ENCODE assay signal across 14 mouse cellular contexts in genomic region chr12:79931455-79931854, GRCm38 (mm10).
A peak's percentile ranks its signal among the peaks of the same experiment; 100 is the strongest.
DNase-seq lines count a peak whose midpoint lies in the region; ATAC-seq and TF ChIP-seq lines count a peak whose summit lies in the region.
"Had no signal": no experiment of that assay in that cellular context is flagged by ENCODE, and none has a peak within 500 bp of the region (broad histone marks: within the 10 kb centered on the region; RNA-seq: fewer than 3 reads in every experiment).

No protein-coding gene starts in this region.

- no peaks in the 10 kb centered on the region for H3K36me3 ChIP-seq in embryonic facial prominence, embryonic 14.5 days (ENCODE audit: control insufficient read depth, insufficient read depth, low read length)
- H3K36me3 ChIP-seq: neural tube, embryonic 13.5 days had no signal

- peaks cover 56% of the 10 kb centered on the region for H3K4me1 ChIP-seq in embryonic facial prominence, embryonic 14.5 days (ENCODE audit: control insufficient read depth, insufficient read depth, low read length)
- H3K4me1 ChIP-seq: megakaryocyte, embryonic 14.5 days had no signal

- intact Hi-C loops in gastrocnemius, adult 2 months (cut with DNase I), result no loop called here

- no peak overlapping the region for H3K9ac ChIP-seq in embryonic facial prominence, embryonic 14.5 days (ENCODE audit: low read depth, low read length)
- H3K9ac ChIP-seq: neural tube, embryonic 13.5 days had no signal

- H3K4me3 ChIP-seq in gastrocnemius, adult 2 months, result no peak overlapping the region
- H3K4me3 ChIP-seq in embryonic facial prominence, embryonic 14.5 days (ENCODE audit: low read depth, low read length), result no peak overlapping the region
- H3K4me3 ChIP-seq in layer of hippocampus, adult 2 months, result no peak overlapping the region
- H3K4me3 ChIP-seq: megakaryocyte, embryonic 14.5 days; neural tube, embryonic 13.5 days had no signal

- H3K27ac ChIP-seq in gastrocnemius, adult 2 months, result peak overlapping the region; percentile 88
- H3K27ac ChIP-seq in embryonic facial prominence, embryonic 14.5 days (replicated peaks; ENCODE audit: low read depth, low read length), result peak overlapping the region; percentile 6
- no peak overlapping the region for H3K27ac ChIP-seq in layer of hippocampus, adult 2 months
- H3K27ac ChIP-seq: neural tube, embryonic 13.5 days had no signal

- peak; percentile 71; the same call in 1 of the 2 replicates for ATAC-seq in embryonic facial prominence, embryonic 14.5 days (ENCODE audit: low read depth)
- ATAC-seq: inflammation-experienced regulatory T-cells, adult 6 months had no signal

- no peaks in the 10 kb centered on the region for H3K9me3 ChIP-seq in embryonic facial prominence, embryonic 14.5 days (ENCODE audit: control insufficient read depth, low read length)
- H3K9me3 ChIP-seq: neural tube, embryonic 13.5 days had no signal

- H3K4me2 ChIP-seq in embryonic facial prominence, embryonic 14.5 days (ENCODE audit: low read depth, low read length), result no peak overlapping the region
- H3K4me2 ChIP-seq: neural tube, embryonic 13.5 days had no signal

- DNase-seq in gastrocnemius, adult 2 months, result no peak
- DNase-seq in gastrocnemius, postnatal 4 days (ENCODE audit: low spot score in 2 of 2), result no peak
- DNase-seq in kidney, postnatal 4 days, result peak; percentile 71 to 77
- DNase-seq in kidney, adult 9 months, result no peak
- DNase-seq in embryonic facial prominence, embryonic 14.5 days (ENCODE audit: low spot score), result peak; percentile 88
- peak; percentile 61 for DNase-seq in lung, postnatal 36 days
- DNase-seq in natural killer cell, adult 2 months (ENCODE audit: low spot score in 2 of 2), result no peak
- DNase-seq in layer of hippocampus, adult 2 months (ENCODE audit: low spot score in 2 of 2), result no peak
- DNase-seq: adrenal gland, adult 8-10 months; heart, adult 18-20 months; thymus, postnatal 25 days had no signal

- H3K27me3 ChIP-seq in embryonic facial prominence, embryonic 14.5 days (replicated peaks; ENCODE audit: control insufficient read depth, insufficient read depth, low read length), result no peaks in the 10 kb centered on the region
- H3K27me3 ChIP-seq: neural tube, embryonic 13.5 days had no signal

- WGBS in embryonic facial prominence, embryonic 14.5 days, result 40% methylated on average over 5 of the region's 5 CpGs

- TF ChIP-seq CTCF in gastrocnemius, adult 2 months (IDR thresholded peaks at IDR 0.05), result no peak
- TF ChIP-seq CTCF in layer of hippocampus, adult 2 months (conservative IDR thresholded peaks at IDR 0.05), result no peak

Comparison
In these comparisons a context has a peak if more than half of its experiments do, and no peak if none do; other contexts are left out.
1. DNase-seq: peak in kidney, postnatal 4 days (2 of 2), embryonic facial prominence, embryonic 14.5 days (single experiment) and lung, postnatal 36 days (single experiment); none in gastrocnemius, adult 2 months (single experiment), gastrocnemius, postnatal 4 days (0 of 2), kidney, adult 9 months (single experiment), natural killer cell, adult 2 months (0 of 2) and layer of hippocampus, adult 2 months (0 of 2).